Mouse (Mus musculus) adrenal gland, postnatal 10 days (tissue): Measurements from ENCODE around the gene Scnn1g. TPM values are rescaled to one million over a fixed set of nuclear protein-coding genes. Genes with fewer than 3 reads are reported as not detected.

Experiments
- DNase-seq: peaks from one replicate; pipeline ENCODE4 v3.0.0; 2021; ENCODE audit warnings: mixed read lengths
- total RNA-seq, 2 experiments: library from RNA; stranded (reverse); gene quantifications; 2 replicates each; pipeline ENCODE4 v1.2.3; 2021

Scnn1g gene
- total RNA-seq, 2 experiments from 2014 or later: 0.09 TPM; not detected in 1

GRCm38 (mm10) chr7:121778553-121778952 is 44.3 kb downstream of the Scnn1g start:
- DNase-seq: no peak

GRCm38 (mm10) chr7:121778980-121779379 is 44.7 kb downstream of the Scnn1g start:
- no peak for DNase-seq

GRCm38 (mm10) chr7:121779409-121779808 is 45.1 kb downstream of the Scnn1g start:
- DNase-seq: no peak

GRCm38 (mm10) chr7:121782188-121782909 is 48.1 kb downstream of the Scnn1g start:
- no peak for DNase-seq

GRCm38 (mm10) chr7:121785651-121786228 is 51.5 kb downstream of the Scnn1g start:
- no peak for DNase-seq

- DNase-seq: no peak
Measured at GRCm38 (mm10) chr7:121797781-121798180, 63.5 kb downstream of the Scnn1g start.

- DNase-seq: peak; percentile 49
Measured at GRCm38 (mm10) chr7:121802471-121802870, 68.2 kb downstream of the Scnn1g start.

- no peak for DNase-seq
Measured at GRCm38 (mm10) chr7:121803011-121803410, 68.7 kb downstream of the Scnn1g start.

- no peak for DNase-seq
Measured at GRCm38 (mm10) chr7:121805811-121806496, 71.7 kb downstream of the Scnn1g start.

GRCm38 (mm10) chr7:121807726-121808580 is 73.7 kb downstream of the Scnn1g start:
- DNase-seq: no peak

Other genes with a start within 250 kb of the Scnn1g start
- 10 to 100 TPM; 11.3 to 11.5 TPM for gene Usp31, start 27.2 kb upstream of the Scnn1g start, total RNA-seq
- under 1 TPM; 0.57 to 0.64 TPM for gene Scnn1b, start 130.6 kb downstream of the Scnn1g start, total RNA-seq
- gene Cog7, start 247.2 kb downstream of the Scnn1g start, total RNA-seq: 10 to 100 TPM; 24.3 to 25.3 TPM